Mouse (Mus musculus) lung, postnatal 25 days (tissue): ENCODE results near the gene Prdx5.
"Not testable (repeated sequence)": the region's sequence is repeated elsewhere in the genome, so short reads cannot be mapped to it uniquely, and the experiment has no call there.

Experiments used
- DNase-seq: peaks from one replicate; pipeline ENCODE4 v3.0.0; 2022; ENCODE audit warnings: low spot score

Gene Prdx5

GRCm38 (mm10) chr19:6919431-6919830, 9.5 kb upstream of the Prdx5 start:
- no peak for DNase-seq

GRCm38 (mm10) chr19:6918321-6918720, 8.4 kb upstream of the Prdx5 start:
- DNase-seq = no peak

- DNase-seq = no peak
Observed at GRCm38 (mm10) chr19:6916496-6916895, 6.6 kb upstream of the Prdx5 start.

- no peak for DNase-seq
Observed at GRCm38 (mm10) chr19:6915276-6915675, 5.4 kb upstream of the Prdx5 start.

GRCm38 (mm10) chr19:6914540-6914939, 4.6 kb upstream of the Prdx5 start:
- DNase-seq = no peak

- DNase-seq = no peak
Observed at GRCm38 (mm10) chr19:6913991-6914390, 4.1 kb upstream of the Prdx5 start.

GRCm38 (mm10) chr19:6913036-6913435, 3.1 kb upstream of the Prdx5 start:
- DNase-seq = no peak

- no peak for DNase-seq
Observed at GRCm38 (mm10) chr19:6912205-6912970, 2.5 kb upstream of the Prdx5 start.

GRCm38 (mm10) chr19:6911101-6912074, 1.5 kb upstream of the Prdx5 start:
- DNase-seq = no peak

GRCm38 (mm10) chr19:6910306-6910705, 400 bp upstream of the Prdx5 start:
- peak; percentile 37 for DNase-seq

- no peak for DNase-seq
Observed at GRCm38 (mm10) chr19:6909021-6909420, 885 bp downstream of the Prdx5 start.

- peak; percentile 36 for DNase-seq
Observed at GRCm38 (mm10) chr19:6907811-6908540, 1.9 kb downstream of the Prdx5 start.

GRCm38 (mm10) chr19:6907094-6907493, 2.8 kb downstream of the Prdx5 start:
- no peak for DNase-seq

GRCm38 (mm10) chr19:6906199-6906598, 3.7 kb downstream of the Prdx5 start:
- DNase-seq = no peak

GRCm38 (mm10) chr19:6905498-6906159, 4.3 kb downstream of the Prdx5 start:
- DNase-seq = no peak

- no peak for DNase-seq
Observed at GRCm38 (mm10) chr19:6904846-6905245, 5.1 kb downstream of the Prdx5 start.

GRCm38 (mm10) chr19:6903031-6903430, 6.9 kb downstream of the Prdx5 start:
- no peak for DNase-seq

GRCm38 (mm10) chr19:6899641-6900040, 10.3 kb downstream of the Prdx5 start:
- no peak for DNase-seq

GRCm38 (mm10) chr19:6895608-6896305, 14.1 kb downstream of the Prdx5 start:
- DNase-seq = not testable (repeated sequence)

- DNase-seq = no peak
Observed at GRCm38 (mm10) chr19:6893731-6894451, 16.0 kb downstream of the Prdx5 start.
